Mouse (Mus musculus): ENCODE data around the gene Sprr2a2. TPM values are rescaled to one million over a fixed set of nuclear protein-coding genes. Genes with fewer than 3 reads are reported as not detected.
"Not testable (repeated sequence)": the region's sequence is repeated elsewhere in the genome, so short reads cannot be mapped to it uniquely, and the experiment has no call there.

The Sprr2a2 gene
- not detected for total RNA-seq (2021)

- not testable (repeated sequence) for DNase-seq
These were observed at the start of gene Sprr2a2, which contains the start of gene Sprr2a1 for GRCm38 (mm10) chr3:92215569-92215968. TSS of gene Sprr2a2 (plus strand) at chr3:92215920. TSS of gene Sprr2a1 (plus strand) at chr3:92215799.

DNA sequence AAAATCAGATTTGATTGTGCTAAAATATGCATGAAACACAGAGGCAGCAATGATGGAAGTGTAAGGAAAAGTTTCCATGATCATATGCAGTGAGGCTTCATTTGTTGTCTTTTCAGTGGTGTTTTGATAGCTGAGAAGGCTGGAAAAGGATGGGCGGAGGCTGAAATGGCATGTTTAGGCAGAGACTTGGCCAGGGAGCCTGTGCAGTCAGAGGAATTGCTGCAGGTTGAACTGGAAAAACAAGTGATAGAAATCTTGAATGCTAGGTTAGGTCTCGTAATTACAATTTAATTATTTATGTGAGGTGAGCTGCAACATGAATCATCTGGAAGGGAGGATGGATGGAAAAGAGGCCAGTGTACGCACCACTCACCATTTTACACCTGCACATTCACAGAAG, 45.9 kb upstream of the Sprr2a2 start:
- DNase-seq, result no peak

- no peak for DNase-seq
These were observed 38.8 kb upstream of the Sprr2a2 start for GRCm38 (mm10) chr3:92176880-92177279.

DNA sequence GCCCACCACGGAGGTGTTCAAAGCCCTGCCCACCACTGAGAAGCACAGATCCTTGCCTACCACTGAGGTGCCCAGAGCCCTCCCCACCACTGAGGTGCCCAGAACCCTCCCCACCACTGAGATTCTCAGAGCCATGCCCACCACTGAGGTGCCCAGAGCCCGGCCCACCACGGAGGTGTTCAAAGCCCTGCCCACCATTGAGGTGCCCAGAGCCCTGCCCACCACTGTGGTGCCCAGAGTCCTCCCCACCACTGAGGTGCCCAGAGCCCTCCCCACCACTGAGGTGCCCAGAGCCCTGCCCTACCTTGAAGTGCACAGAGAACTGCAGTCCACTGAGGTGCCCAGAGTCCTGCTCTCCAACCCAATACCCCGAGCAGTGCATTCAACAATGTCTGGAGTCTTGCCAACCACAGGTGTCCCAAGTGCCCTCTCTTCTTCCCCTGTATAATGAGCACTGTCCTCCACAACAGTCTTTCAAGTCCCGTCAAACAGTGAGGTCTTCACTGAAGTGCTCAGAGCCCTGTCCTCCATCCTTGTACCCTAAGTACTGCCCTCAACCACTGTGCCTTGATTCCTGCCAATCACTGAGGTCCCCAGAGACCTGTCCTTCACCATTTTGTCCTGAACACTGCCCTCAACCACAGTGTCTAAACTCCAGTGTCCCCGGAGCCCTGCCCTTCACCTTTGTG, 20.1 kb upstream of the Sprr2a2 start:
- no peak for DNase-seq

- not testable (repeated sequence) for DNase-seq
These were observed 4.4 kb upstream of the Sprr2a2 start for GRCm38 (mm10) chr3:92211133-92211925.

DNA sequence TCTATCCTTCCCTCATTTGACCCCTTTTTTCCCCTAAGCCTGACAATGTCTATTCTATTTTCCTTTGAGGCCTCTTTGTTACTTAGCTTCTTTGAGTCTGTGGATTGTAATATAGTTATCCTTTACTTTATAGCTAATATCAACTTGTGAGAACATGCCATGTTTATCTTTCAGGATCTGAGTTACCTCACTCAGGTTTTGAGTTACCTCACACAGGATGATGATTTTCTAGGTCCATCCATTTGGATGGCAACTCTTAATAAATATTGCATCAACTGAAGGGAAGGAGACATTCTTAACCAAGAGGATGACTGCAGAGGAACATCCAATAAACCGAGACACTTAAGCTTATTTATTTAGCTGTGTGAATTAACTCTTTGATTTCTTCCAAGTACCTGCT, 3.7 kb upstream of the Sprr2a2 start:
- not testable (repeated sequence) for DNase-seq

GRCm38 (mm10) chr3:92213651-92214050, 2.1 kb upstream of the Sprr2a2 start:
- DNase-seq, result not testable (repeated sequence)

DNA sequence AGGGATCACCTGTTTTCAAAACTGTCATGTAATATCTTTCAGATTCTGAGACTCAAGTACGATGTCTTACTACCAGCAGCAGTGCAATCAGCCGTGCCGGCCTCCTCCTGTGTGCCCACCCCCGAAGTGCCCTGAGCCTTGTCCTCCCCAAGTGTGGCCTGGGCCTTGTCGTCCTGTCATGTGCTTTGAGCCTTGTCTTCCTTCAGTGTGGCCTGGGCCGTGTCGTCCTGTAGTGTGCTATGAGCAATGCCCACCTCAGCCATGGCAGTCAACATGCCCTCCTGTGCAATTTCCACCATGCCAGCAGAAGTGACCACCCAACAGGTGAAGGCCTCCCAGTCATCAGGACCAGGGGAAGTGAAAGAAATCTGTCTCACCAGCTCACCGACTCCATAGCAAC, 3.3 kb downstream of the Sprr2a2 start:
- DNase-seq, result not testable (repeated sequence)

GRCm38 (mm10) chr3:92223708-92224107, 8.0 kb downstream of the Sprr2a2 start:
- DNase-seq, result not testable (repeated sequence)

- DNase-seq, result peak in 1 of 2 experiments; percentile 1
These were observed 11.7 kb downstream of the Sprr2a2 start for GRCm38 (mm10) chr3:92227410-92227809.

- not testable (repeated sequence) for DNase-seq
These were observed 20.9 kb downstream of the Sprr2a2 start for GRCm38 (mm10) chr3:92236463-92237189.

DNA sequence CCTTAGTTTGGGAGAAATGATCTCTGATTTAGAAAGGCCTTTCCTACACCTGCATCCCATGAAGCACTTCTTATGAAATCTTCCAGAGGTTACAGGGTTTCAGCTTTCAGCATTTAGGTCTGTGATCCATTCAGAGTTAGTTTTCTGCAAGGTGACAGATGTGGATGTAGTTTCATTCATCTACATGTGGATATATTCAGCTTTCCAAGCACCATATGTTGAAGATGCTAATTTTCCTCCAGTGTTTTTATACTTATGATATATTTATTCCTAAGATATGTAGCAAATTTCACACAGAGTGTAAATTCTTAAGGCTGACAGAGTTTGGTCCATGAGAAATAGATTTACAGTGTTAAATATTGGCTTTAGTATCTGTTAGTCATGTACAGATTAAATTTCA, 23.0 kb downstream of the Sprr2a2 start:
- not testable (repeated sequence) for DNase-seq

DNA sequence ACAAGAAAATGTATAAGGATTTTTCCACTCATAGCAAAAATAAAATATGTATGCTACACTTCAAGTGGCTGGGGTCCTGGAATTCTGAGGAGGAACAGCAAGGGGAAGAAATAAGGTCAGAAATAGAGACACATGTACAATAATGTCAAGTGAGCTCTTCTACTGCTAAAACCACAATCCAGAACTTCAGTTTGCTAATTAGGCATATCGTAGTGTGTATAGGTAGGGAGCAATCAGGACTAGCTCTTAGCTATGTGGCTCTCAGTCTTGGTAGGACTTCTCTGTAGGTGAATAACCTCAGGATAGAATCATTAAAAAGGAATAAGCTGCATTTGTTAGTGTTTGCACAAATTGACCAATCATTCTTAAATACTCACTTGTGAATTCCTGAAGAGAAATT, 23.5 kb downstream of the Sprr2a2 start:
- DNase-seq, result not testable (repeated sequence)

GRCm38 (mm10) chr3:92244833-92245232, 29.1 kb downstream of the Sprr2a2 start:
- not testable (repeated sequence) for DNase-seq

- DNase-seq, result not testable (repeated sequence)
These were observed 30.5 kb downstream of the Sprr2a2 start for GRCm38 (mm10) chr3:92246245-92246644.

DNA sequence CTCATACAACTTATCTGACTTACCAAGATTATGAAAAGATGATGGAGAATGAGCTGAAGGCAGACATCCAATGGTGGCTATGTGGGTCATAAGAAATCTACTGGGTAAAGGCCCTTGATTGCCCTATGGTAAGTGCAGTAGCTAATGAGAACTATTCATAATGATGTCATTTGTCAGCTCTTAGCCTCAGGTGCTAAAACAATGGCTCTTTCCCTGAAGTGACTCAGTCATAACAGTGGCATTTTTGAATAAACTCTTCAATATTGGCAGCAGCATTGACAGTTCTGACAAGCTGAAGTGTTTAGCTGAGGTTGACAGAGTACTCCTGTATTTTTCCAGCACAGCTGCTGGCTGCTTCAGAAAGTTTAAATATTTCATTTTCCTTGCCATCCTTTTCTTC, 32.8 kb downstream of the Sprr2a2 start:
- DNase-seq, result not testable (repeated sequence)

GRCm38 (mm10) chr3:92250450-92250849, 34.7 kb downstream of the Sprr2a2 start:
- not testable (repeated sequence) for DNase-seq

DNA sequence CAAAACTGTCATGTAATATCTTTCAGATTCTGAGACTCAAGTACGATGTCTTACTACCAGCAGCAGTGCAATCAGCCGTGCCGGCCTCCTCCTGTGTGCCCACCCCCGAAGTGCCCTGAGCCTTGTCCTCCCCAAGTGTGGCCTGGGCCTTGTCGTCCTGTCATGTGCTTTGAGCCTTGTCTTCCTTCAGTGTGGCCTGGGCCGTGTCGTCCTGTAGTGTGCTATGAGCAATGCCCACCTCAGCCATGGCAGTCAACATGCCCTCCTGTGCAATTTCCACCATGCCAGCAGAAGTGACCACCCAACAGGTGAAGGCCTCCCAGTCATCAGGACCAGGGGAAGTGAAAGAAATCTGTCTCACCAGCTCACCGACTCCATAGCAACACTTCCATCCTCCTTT, 38.1 kb downstream of the Sprr2a2 start:
- not testable (repeated sequence) for DNase-seq

GRCm38 (mm10) chr3:92258526-92258925, 42.8 kb downstream of the Sprr2a2 start:
- DNase-seq, result not testable (repeated sequence)

DNA sequence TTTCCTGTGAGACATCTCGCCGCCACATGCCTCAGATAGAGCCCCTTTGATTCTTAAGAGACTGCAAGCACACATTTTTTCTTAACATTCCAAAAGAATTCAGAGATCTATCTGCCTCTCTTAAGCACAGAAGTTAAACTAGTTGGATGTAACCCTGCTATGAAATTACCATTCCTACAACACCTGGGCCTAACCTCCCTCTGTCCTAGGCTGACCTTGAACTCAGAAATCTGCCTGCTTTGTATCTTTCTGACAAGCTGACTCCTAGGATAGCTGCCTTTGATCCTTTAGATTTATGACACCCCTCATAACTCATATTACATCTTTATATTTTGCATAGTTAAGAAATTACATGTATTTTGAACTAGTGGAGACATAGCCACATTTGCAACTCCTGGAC, 47.7 kb downstream of the Sprr2a2 start:
- DNase-seq, result not testable (repeated sequence)

- not testable (repeated sequence) for DNase-seq
These were observed 55.8 kb downstream of the Sprr2a2 start for GRCm38 (mm10) chr3:92271414-92271985.

- DNase-seq, result not testable (repeated sequence)
These were observed 57.8 kb downstream of the Sprr2a2 start for GRCm38 (mm10) chr3:92273504-92273903.
